Mouse (Mus musculus) kidney, postnatal 0 days (tissue): ENCODE measurements around the gene Fancg. TPM values are rescaled to one million over a fixed set of nuclear protein-coding genes. Genes with fewer than 3 reads are reported as not detected.

ENCODE experiments used
- ATAC-seq: fragments of 200-750 bp; cut with Nextera tagmentation; replicated peaks from 2 replicates; pipeline ENCODE4 v1.8.0; 2017; ENCODE audit warnings: low read depth, moderate number of reproducible peaks, moderate TSS enrichment, moderate library complexity; ENCODE audit not compliant: low FRiP score
- DNase-seq: peaks from one replicate; pipeline ENCODE4 v3.0.0-alpha.2; 2016; ENCODE audit warnings: low spot score
- H3K27ac ChIP-seq: fragments of 300-500 bp; sonication (generic); 2 replicates; pipeline ENCODE4 v1.5.1; 2014; ENCODE audit warnings: mild to moderate bottlenecking
- H3K27me3 ChIP-seq: fragments of 300-500 bp; sonication (generic); 2 replicates; pipeline ENCODE4 v1.6.1; 2014; ENCODE audit warnings: low read length, mixed read lengths; ENCODE audit not compliant: insufficient read depth
- H3K36me3 ChIP-seq: fragments of 300-500 bp; sonication (generic); 2 replicates; pipeline ENCODE4 v1.6.1; 2014; ENCODE audit warnings: low read length, mixed read lengths; ENCODE audit not compliant: insufficient read depth
- H3K4me1 ChIP-seq: fragments of 300-500 bp; sonication (generic); replicated peaks from 2 replicates; pipeline ENCODE4 v1.6.1; 2014; ENCODE audit warnings: antibody characterized with exemption, low read length, mixed read lengths; ENCODE audit not compliant: insufficient read depth
- H3K4me2 ChIP-seq: fragments of 300-500 bp; sonication (generic); 2 replicates; pipeline ENCODE4 v1.6.1; 2014; ENCODE audit warnings: mild to moderate bottlenecking, low read length, moderate library complexity, mixed read lengths
- H3K4me3 ChIP-seq: fragments of 300-500 bp; sonication (generic); replicated peaks from 2 replicates; pipeline ENCODE4 v1.5.1; 2014; ENCODE audit warnings: low read depth, low read length
- H3K9ac ChIP-seq: fragments of 300-500 bp; sonication (generic); 2 replicates; pipeline ENCODE4 v1.6.1; 2014; ENCODE audit warnings: low read depth, low read length
- H3K9me3 ChIP-seq: fragments of 300-500 bp; sonication (generic); replicated peaks from 2 replicates; pipeline ENCODE4 v1.6.1; 2016; ENCODE audit warnings: low read length, inconsistent platforms, mixed read lengths
- CTCF ChIP-seq: IDR thresholded peaks from 2 replicates; pipeline ENCODE4 v1.5.1; 2016; ENCODE audit warnings: antibody characterized with exemption, low read depth, mild to moderate bottlenecking, moderate library complexity
- WGBS: fragments of 180-500 bp; shearing (Covaris S2); extraction: QIAGEN DNeasy Blood & Tissue Kit; methylation state at CpG from one replicate; pipeline ENCODE4 v1.1.7; 2014; 5-methylcytosine and 5-hydroxymethylcytosine counted together
- polyA plus RNA-seq: library from polyadenylated mRNA; unstranded; fragments of >200 nt; fragmentation: Nextera tagmentation; extraction: Ambion mirVana; gene quantifications from 2 replicates; pipeline ENCODE4 v1.2.1, GENCODE M21; 2015

The Fancg gene
- polyA plus RNA-seq, 1 experiment from 2014 or later, result 7.2 TPM

GRCm38 (mm10) chr4:43035851-43036250, 25.5 kb upstream of the Fancg start:
- WGBS, result 87% methylated on average over 6 of the region's 6 CpGs
- DNase-seq, result no peak
- peaks cover 19% of the 10 kb centered on the region for H3K36me3 ChIP-seq
- no peak overlapping the region for H3K9ac ChIP-seq
- no peak overlapping the region for H3K4me2 ChIP-seq
- H3K27me3 ChIP-seq, result no peaks in the 10 kb centered on the region
- TF ChIP-seq CTCF, result no peak
- H3K9me3 ChIP-seq, result no peaks in the 10 kb centered on the region
- H3K4me1 ChIP-seq, result peaks cover 9% of the 10 kb centered on the region; the same call in 1 of the 2 replicates
- no peak for ATAC-seq
- H3K4me3 ChIP-seq, result no peak overlapping the region
- no peak overlapping the region for H3K27ac ChIP-seq

- Histone ChIP-seq H3K27me3 (no peaks in the 10 kb centered on the region), H3K4me2 (no peak overlapping the region), H3K9ac (no peak overlapping the region), H3K36me3 (peaks cover 28% of the 10 kb centered on the region), H3K4me3 (no peak overlapping the region), H3K9me3 (no peaks in the 10 kb centered on the region), H3K4me1 (peaks cover 7% of the 10 kb centered on the region), H3K27ac (no peak overlapping the region)
- no peak for TF ChIP-seq CTCF
- DNase-seq (no peak), ATAC-seq (no peak)
- 86% methylated on average over 14 of the region's 14 CpGs for WGBS
Measured at GRCm38 (mm10) chr4:43033481-43033880, 23.2 kb upstream of the Fancg start.

GRCm38 (mm10) chr4:43032501-43032900, 22.2 kb upstream of the Fancg start:
- peaks cover 38% of the 10 kb centered on the region for H3K36me3 ChIP-seq
- no peaks in the 10 kb centered on the region for H3K27me3 ChIP-seq
- peaks cover 7% of the 10 kb centered on the region for H3K4me1 ChIP-seq
- H3K27ac ChIP-seq, result no peak overlapping the region
- no peak overlapping the region for H3K9ac ChIP-seq
- DNase-seq (no peak), ATAC-seq (no peak)
- no peak overlapping the region for H3K4me2 ChIP-seq
- no peak overlapping the region for H3K4me3 ChIP-seq
- no peaks in the 10 kb centered on the region for H3K9me3 ChIP-seq
- WGBS, result 100% methylated on average over 1 of the region's 1 CpGs
- TF ChIP-seq CTCF, result no peak

- Histone ChIP-seq H3K4me2 (peak within 1 kb of the TSS; percentile 79), H3K9me3 (no peaks in the 10 kb centered on the region), H3K9ac (peak within 1 kb of the TSS; percentile 73), H3K4me3 (peak within 1 kb of the TSS; percentile 64), H3K27me3 (no peaks in the 10 kb centered on the region), H3K4me1 (peaks cover 7% of the 10 kb centered on the region), H3K27ac (peak within 1 kb of the TSS; percentile 88), H3K36me3 (peaks cover 43% of the 10 kb centered on the region)
- DNase-seq (peak; percentile 100), ATAC-seq (peak; percentile 95)
- peak; percentile 59 for TF ChIP-seq CTCF
- WGBS, result under 1% methylated on average over 38 of the region's 38 CpGs
Measured at GRCm38 (mm10) chr4:43031237-43031995, 21.1 kb upstream of the Fancg start, which contains the start of gene Stoml2. TSS of gene Stoml2 (minus strand) at chr4:43031710.

- Histone ChIP-seq H3K27me3 (no peaks in the 10 kb centered on the region), H3K4me2 (peak overlapping the region; percentile 79), H3K9ac (peak overlapping the region; percentile 73), H3K4me3 (peak overlapping the region; percentile 64), H3K27ac (peak overlapping the region; percentile 88), H3K4me1 (peaks cover 7% of the 10 kb centered on the region), H3K9me3 (no peaks in the 10 kb centered on the region), H3K36me3 (peaks cover 37% of the 10 kb centered on the region)
- under 1% methylated on average over 28 of the region's 28 CpGs for WGBS
- peak; percentile 65 for ATAC-seq
- TF ChIP-seq CTCF, result no peak
- peak; percentile 38 for DNase-seq
Measured at GRCm38 (mm10) chr4:43030780-43031230, 20.5 kb upstream of the Fancg start.

GRCm38 (mm10) chr4:43030352-43030751, 20.0 kb upstream of the Fancg start:
- DNase-seq, result no peak

More at GRCm38 (mm10) chr4:43030352-43030751, 20.0 kb upstream of the Fancg start:
- no peaks in the 10 kb centered on the region for H3K9me3 ChIP-seq
- ATAC-seq, result no peak
- H3K9ac ChIP-seq, result peak overlapping the region; percentile 73
- H3K4me2 ChIP-seq, result peak overlapping the region; percentile 79
- WGBS, result 49% methylated on average over 9 of the region's 9 CpGs
- H3K36me3 ChIP-seq, result peaks cover 37% of the 10 kb centered on the region
- H3K27ac ChIP-seq, result peak overlapping the region; percentile 88
- no peak for TF ChIP-seq CTCF
- H3K4me1 ChIP-seq, result peaks cover 7% of the 10 kb centered on the region
- peak overlapping the region; percentile 64 for H3K4me3 ChIP-seq
- no peaks in the 10 kb centered on the region for H3K27me3 ChIP-seq
